Mouse (Mus musculus) testis, adult 2 months (tissue): Measurements from ENCODE around the gene Atp13a5. TPM values are rescaled to one million over a fixed set of nuclear protein-coding genes. Genes with fewer than 3 reads are reported as not detected.

Experiments
- H3K27ac ChIP-seq: fragments of 200-500 bp; 2 replicates; pipeline ENCODE4 v1.5.1; 2012; ENCODE audit warnings: low read depth, low read length; ENCODE audit not compliant: control insufficient read depth, insufficient read depth
- H3K27me3 ChIP-seq: fragments of 200-500 bp; 2 replicates; pipeline ENCODE4 v1.6.1; 2012; ENCODE audit warnings: mild to moderate bottlenecking, low read length, moderate library complexity; ENCODE audit not compliant: control insufficient read depth, insufficient read depth
- H3K36me3 ChIP-seq: fragments of 200-500 bp; 2 replicates; pipeline ENCODE4 v1.6.1; 2012; ENCODE audit warnings: mild to moderate bottlenecking, low read length; ENCODE audit not compliant: control insufficient read depth, insufficient read depth
- H3K4me1 ChIP-seq: fragments of 200-500 bp; 2 replicates; pipeline ENCODE4 v1.6.1; 2012; ENCODE audit warnings: low read length; ENCODE audit not compliant: control insufficient read depth, insufficient read depth
- H3K4me3 ChIP-seq: fragments of 200-500 bp; 2 replicates; pipeline ENCODE4 v1.5.1; 2012; ENCODE audit warnings: low read depth, mild to moderate bottlenecking, low read length, moderate library complexity, mixed read lengths; ENCODE audit not compliant: control insufficient read depth
- CTCF ChIP-seq: fragments of 200-500 bp; IDR thresholded peaks from 2 replicates; pipeline ENCODE4 v1.5.1; 2012; ENCODE audit warnings: low read depth, mild to moderate bottlenecking, inconsistent platforms, low read length, moderate library complexity; ENCODE audit not compliant: control insufficient read depth, insufficient read depth, insufficient replicate concordance
- POLR2A ChIP-seq: fragments of 200-500 bp; IDR thresholded peaks from 2 replicates; pipeline ENCODE4 v1.6.1; 2012; ENCODE audit warnings: low read depth, mild to moderate bottlenecking, inconsistent platforms, low read length, moderate library complexity; ENCODE audit not compliant: control insufficient read depth
- polyA plus RNA-seq: library from polyadenylated mRNA; depleted of rRNA; stranded (reverse); fragments of >200 nt; gene quantifications from 2 replicates; pipeline ENCODE4 v1.2.3, GENCODE M21; 2012; rRNA removed

Gene Atp13a5
- 0.04 and 0.05 TPM in 2 replicates for polyA plus RNA-seq

DNA sequence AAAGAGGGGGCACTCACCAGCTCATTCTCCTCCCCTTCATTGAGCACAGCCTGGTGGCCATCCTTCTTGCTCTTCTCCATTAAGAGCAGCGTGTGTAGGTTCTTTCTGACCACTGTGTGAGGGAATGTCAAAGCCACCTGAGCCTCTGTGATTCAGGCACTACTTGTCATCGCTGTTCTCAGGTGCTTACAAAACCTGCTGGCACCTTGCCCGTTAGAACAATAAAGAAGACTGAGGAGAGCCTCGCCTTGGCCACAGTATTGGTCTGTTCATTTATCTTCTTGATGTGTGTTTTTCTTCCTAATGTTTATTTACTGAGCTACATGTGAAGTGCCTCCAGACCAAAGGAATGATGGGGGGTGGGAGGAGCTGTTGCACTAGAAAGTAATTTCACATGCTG, at the start of gene Atp13a5:
Gene Atp13a5, minus strand, starts transcription at position 275 of the 400 bp plus-strand sequence.
- Histone ChIP-seq H3K4me3 (no peak within 1 kb of the TSS), H3K4me1 (no peaks in the 10 kb centered on the region), H3K27me3 (no peaks in the 10 kb centered on the region), H3K36me3 (no peaks in the 10 kb centered on the region), H3K27ac (no peak within 1 kb of the TSS)
- TF ChIP-seq CTCF, result no peak
- no peak for TF ChIP-seq POLR2A

DNA sequence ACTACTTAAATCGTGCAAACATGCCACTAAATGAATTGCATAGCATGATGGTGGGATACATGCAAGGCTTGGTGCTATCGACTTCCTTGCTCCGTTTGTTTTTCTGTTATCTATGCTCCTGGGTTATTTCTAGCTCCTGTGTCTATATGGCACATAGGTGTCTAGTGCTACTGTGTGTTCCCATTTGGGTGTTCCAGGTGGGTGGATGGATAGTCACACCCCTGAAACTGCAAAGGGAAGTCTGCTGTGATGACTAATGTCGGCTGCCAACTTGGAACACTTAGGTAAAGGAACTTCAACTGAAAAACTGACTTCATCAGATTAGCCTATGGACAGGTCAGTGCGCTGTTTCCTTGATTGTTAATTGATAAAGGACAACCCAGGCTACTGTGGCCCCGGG, 36.3 kb upstream of the Atp13a5 start:
- no peaks in the 10 kb centered on the region for H3K4me1 ChIP-seq
- no peaks in the 10 kb centered on the region for H3K36me3 ChIP-seq
- TF ChIP-seq POLR2A (no peak), CTCF (no peak)

DNA sequence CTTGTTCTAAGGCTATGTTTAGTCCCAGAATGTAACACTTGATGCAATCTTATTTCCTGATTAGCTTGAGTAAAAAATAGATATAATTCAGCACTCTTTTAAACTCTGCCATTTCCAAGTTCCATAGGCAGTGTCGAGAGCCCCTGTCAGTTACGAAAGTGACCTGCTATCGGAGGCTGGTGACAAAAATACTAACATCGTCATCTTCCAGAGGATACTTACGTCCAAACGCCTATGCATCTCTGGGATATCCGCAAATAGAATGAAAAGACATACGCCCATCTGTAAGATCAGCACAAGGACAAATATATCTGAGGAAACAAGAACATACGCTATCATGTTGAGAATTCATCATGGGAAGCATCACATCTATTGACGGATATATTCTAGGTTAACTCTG, 28.8 kb upstream of the Atp13a5 start:
- Histone ChIP-seq H3K4me1 (no peaks in the 10 kb centered on the region), H3K27me3 (no peaks in the 10 kb centered on the region), H3K4me3 (no peak overlapping the region), H3K36me3 (no peaks in the 10 kb centered on the region), H3K27ac (no peak overlapping the region)
- TF ChIP-seq POLR2A, result no peak
- no peak for TF ChIP-seq CTCF

More for the DNA sequence above, 36.3 kb upstream of the Atp13a5 start:
- Histone ChIP-seq H3K27ac (no peak overlapping the region), H3K4me3 (no peak overlapping the region), H3K27me3 (no peaks in the 10 kb centered on the region)

DNA sequence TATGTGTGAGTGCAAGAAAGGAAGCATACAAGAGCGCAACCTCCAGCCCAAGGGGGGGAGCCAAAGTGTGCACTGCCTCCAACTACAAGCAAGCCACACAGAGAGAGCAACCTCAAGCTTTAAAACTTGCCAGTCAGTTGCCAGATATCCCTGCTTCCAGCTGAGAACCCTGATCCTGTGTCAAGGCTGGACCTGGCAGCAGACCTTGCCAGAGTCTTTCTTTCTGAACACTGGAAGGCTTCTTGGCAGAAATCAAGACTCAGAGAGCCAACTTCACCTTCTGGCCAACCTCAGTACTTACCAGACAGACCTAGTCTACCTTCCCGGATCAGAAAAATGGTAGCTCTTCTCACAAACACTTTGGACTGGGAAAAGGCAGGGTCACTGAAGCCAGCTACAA, 20.5 kb upstream of the Atp13a5 start:
- Histone ChIP-seq H3K36me3 (no peaks in the 10 kb centered on the region), H3K4me3 (no peak overlapping the region), H3K4me1 (no peaks in the 10 kb centered on the region), H3K27me3 (no peaks in the 10 kb centered on the region), H3K27ac (no peak overlapping the region)
- no peak for TF ChIP-seq CTCF
- TF ChIP-seq POLR2A, result no peak

DNA sequence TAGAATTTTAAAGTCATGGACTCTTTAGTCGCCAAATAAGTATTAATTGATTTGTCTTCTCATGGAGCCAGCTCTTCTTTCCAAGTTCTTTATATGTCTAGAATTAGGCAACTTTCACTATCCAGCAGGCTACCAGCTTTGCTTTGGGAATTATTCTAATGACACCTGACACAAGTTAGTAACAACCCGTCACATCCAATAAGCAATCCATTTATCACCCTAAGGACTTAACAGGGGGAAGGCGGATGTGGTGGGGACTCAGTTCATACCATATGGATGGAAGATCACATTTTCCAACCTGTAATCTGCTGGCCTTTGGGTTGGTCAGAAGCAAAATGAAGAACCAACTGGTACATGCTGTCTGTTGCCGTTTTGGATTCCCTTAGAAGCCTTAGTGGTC, 6.2 kb upstream of the Atp13a5 start:
- Histone ChIP-seq H3K27me3 (no peaks in the 10 kb centered on the region), H3K27ac (no peak overlapping the region), H3K4me3 (no peak overlapping the region), H3K36me3 (no peaks in the 10 kb centered on the region), H3K4me1 (no peaks in the 10 kb centered on the region)
- TF ChIP-seq CTCF (no peak), POLR2A (no peak)

DNA sequence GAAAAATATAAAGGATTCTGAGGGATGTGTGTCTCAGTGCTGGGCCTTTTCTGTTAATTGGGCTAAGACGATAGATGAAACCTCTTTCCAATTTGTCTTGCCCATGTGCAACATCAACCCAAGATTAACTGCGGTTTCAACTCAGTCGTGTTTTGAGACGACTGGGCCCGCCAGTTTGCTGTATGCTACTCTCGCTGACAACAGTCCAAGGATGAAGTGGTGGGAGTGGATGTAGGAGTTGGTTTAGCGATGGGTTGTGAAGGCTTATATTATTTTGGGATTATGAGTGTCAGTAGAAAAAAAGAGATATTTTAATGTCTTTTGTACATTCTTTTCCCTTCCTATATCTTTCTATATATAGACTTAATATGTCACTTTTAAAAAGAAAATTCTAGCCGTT, 3.9 kb downstream of the Atp13a5 start:
- H3K4me3 ChIP-seq, result no peak overlapping the region
- H3K27ac ChIP-seq, result no peak overlapping the region
- H3K4me1 ChIP-seq, result no peaks in the 10 kb centered on the region
- TF ChIP-seq POLR2A (no peak), CTCF (no peak)
- H3K27me3 ChIP-seq, result no peaks in the 10 kb centered on the region
- no peaks in the 10 kb centered on the region for H3K36me3 ChIP-seq

DNA sequence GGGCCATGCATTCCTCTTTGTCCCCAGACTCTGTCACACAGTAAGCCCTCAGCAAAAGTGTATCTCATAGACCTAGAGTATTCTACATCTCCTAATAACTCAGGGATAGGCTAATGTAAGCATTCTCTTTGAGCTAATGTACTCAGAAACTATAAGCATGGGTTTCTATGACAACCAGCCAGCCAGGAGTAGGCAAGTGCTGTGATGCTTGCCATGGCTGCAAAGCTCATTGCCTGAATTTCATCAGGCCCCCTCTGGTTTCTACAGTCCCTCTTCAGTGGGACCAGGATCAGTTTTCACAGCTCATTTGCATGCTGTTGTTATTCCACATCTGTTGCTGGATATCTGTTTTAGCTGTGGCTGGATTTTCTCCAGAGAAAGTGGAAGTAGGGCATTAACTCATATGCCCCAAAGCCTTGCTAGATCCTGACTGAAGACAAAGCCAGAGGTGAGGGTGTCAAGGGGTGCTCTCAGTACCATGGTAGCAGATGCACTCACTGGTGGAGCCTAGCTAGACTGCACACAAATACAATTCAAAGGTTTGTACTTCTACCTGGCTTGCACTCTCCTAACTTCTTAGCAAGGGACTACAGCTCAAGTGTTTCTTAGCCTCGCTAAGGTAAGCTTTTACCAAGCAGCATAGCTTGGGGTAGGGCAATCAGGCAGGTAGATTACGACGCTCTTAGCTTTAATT, 47.0 kb downstream of the Atp13a5 start:
- Histone ChIP-seq H3K27ac (no peak overlapping the region), H3K27me3 (no peaks in the 10 kb centered on the region), H3K4me1 (no peaks in the 10 kb centered on the region), H3K36me3 (no peaks in the 10 kb centered on the region), H3K4me3 (no peak overlapping the region)
- TF ChIP-seq POLR2A, result no peak
- no peak for TF ChIP-seq CTCF
